Mouse (Mus musculus): ENCODE measurements at regions not wholly inside any gene's neighbourhood (a gene's known extent, or its start where the extent isn't known, plus 50 kb on each side); places are given as distances from the start of the nearest gene placed in this dataset.
"Not testable (repeated sequence)": the region's sequence is repeated elsewhere in the genome, so short reads cannot be mapped to it uniquely, and the experiment has no call there.

DNA sequence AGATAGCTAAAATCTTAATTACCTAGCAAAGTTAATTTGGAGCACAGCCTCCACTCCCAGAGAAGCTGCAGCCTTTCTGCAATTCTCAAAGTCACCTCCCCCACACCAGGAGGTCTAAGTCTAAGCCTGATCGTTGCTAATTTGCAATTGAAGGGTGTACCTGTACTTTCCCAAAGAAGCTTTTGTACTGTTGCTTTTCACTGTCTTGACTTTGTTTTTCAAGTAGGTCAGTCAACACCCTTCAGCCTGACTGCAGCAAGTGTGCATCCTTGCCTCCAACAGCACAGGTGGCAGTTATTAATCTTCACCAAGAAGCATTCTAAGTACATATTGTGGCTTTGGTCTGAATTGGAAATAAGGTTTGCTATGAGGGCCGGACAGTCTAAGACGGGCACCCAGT lies 91.7 kb upstream of the Slc22a30 start:
- not testable (repeated sequence) for ATAC-seq

DNA sequence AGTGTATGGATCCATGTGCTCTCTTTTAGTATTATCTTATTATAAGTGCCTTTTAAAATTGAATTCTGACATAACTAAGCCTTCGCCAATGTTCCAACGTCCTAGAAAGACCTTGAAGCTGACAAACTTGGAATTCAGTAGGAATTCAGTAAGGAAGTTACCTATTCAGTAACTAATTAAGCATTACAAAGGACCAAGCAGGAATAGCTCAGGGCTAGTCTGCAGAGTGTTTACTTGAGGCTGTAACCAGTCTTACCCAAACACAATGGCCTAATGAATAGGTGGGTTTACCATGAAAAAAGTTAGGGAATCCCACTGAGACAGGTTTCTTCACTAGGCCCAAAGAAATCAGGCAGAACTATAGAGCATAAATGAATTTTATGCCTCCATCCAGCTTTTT lies 92.6 kb upstream of the Slc22a30 start:
- not testable (repeated sequence) for ATAC-seq

DNA sequence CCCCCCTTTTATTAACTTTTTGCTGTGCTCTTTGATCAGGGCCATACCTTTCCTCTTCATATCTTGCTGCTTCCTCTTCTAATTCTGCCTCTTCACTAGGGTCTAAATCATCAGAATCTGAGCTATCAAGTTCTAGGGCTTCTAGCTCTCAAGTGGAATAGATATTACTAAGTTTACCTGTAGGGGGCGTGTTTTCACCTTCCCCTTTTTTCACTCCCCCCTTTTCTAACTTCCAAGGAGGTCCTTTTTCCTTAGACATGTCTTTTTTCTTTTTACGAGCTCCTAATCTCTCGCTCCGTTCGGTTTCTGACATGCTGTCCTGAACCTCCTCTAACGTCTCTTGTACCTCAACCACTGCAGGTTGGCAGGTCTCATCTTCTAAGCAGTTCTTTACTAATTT lies 73.3 kb upstream of the Slc22a8 start:
- ATAC-seq, result not testable (repeated sequence)

DNA sequence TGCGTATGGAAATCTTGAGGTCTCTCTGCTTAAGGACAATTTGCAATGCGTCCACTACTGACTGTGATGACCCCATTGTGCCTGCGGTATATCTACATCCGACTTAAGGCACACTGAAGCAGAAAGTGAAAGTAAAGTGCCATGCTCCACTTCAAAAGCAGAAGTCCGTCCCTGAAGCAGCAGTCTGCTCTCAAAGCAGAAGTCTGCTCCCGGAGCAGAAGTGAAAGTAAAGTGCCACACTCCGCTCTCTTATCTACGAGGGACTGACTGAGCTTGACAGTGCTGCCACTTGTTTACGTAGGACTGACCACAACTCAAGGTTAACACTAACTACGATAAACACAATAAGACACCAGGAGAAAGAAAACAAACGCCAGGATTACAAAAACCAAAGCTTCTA lies 72.8 kb upstream of the Slc22a8 start:
- ATAC-seq, result peak; percentile 82

DNA sequence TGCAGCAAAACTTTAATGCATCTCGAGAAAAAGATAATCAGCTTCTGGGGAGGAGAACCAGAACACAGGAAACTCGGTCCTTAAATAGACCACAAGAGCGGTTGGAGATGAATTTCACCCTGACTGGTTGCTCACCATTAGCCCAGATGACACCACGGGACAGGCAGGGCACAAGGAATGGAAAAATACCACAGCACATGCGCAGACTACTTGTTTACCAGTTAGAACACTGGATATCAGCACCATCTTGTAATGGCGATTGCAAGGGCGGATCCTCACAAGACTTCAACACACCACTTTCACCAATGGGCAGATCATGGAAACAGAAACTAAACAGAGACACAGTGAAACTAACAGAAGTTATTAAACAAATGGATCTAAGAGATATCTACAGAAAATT lies 72.1 kb upstream of the Slc22a8 start:
- peak; percentile 45 for ATAC-seq

DNA sequence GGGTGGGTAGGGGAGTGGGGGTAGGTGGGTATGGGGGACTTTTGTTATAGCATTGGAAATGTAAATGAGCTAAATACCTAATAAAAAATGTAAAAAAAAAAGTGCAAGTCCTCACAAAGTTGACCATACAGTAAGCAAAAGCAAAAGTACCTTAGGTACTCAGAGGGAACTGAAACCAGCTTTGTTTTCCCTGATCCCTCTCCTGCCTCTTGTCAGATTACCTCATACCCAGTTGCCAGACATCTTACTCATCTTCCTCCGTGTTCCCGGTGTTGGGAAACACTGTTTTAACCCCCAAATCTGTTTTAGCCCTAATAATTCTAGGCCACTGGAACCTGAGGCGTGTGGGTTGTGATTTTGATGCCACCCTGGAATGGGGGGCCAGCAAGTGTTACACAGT lies 56.5 kb upstream of the Slc22a8 start:
- no peak for ATAC-seq

DNA sequence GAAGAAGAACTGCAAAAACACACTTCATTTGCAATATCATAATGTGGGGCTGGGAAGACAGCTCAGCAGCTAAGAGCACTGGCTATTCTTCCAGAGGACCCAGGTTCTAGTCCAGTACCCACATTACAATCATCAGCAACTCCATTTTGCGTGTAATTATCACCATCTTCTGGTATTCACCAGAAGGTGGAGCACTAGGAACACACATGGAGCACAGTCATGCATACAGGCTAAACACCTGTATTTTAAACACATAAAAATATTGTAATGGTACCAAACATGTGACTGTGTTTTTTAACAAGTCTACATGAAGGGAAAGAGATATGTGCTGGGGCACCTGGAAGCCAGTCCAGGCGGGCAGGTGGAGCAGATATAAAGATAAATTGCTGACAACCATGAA lies 55.0 kb upstream of the Slc22a8 start:
- ATAC-seq, result no peak

Measured in activated CD4-positive, CD25-positive, alpha-beta regulatory T cell, adult 4 months (primary cell).